Mouse (Mus musculus): ENCODE results near the gene Ctnnal1.
"Not testable (repeated sequence)": the region's sequence is repeated elsewhere in the genome, so short reads cannot be mapped to it uniquely, and the experiment has no call there.

Ctnnal1 gene

GRCm38 (mm10) chr4:56865003-56865511, at the start of gene Ctnnal1:
Ctnnal1 (minus strand) TSS chr4:56865188.
- peak; percentile 94 for DNase-seq (ENCODE audit: low spot score in 2 of 2)

GRCm38 (mm10) chr4:56914761-56915160, 49.8 kb upstream of the Ctnnal1 start:
- no peak for DNase-seq (ENCODE audit: low spot score in 2 of 2)

GRCm38 (mm10) chr4:56914338-56914737, 49.4 kb upstream of the Ctnnal1 start:
- DNase-seq (ENCODE audit: low spot score in 2 of 2), result no peak

GRCm38 (mm10) chr4:56912382-56913001, 47.5 kb upstream of the Ctnnal1 start:
- no peak for DNase-seq (ENCODE audit: low spot score in 2 of 2)

GRCm38 (mm10) chr4:56909568-56909967, 44.6 kb upstream of the Ctnnal1 start:
- no peak for DNase-seq (ENCODE audit: low spot score in 2 of 2)

DNA sequence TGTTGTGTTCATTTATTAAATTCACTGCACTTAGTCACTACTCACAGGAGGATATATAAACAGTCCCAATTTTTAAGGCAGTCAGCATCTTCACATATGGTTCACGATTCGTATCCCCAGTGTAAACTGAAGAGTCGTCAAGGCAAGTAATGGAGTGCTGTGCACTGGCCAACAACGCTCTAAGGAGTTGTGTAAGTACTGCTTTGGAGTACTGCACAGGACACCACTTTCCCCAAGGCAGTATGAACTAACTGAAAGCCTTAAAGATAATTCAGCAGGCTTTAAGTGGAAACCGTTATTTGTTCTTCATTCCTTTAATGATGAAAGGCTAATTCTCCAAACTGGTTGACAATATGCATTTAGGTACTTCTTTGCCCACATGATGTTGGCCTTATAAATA, 42.7 kb upstream of the Ctnnal1 start:
- no peak for DNase-seq (ENCODE audit: low spot score in 2 of 2)

- no peak for DNase-seq (ENCODE audit: low spot score in 2 of 2)
Measured at GRCm38 (mm10) chr4:56906926-56907325, 41.9 kb upstream of the Ctnnal1 start.

DNA sequence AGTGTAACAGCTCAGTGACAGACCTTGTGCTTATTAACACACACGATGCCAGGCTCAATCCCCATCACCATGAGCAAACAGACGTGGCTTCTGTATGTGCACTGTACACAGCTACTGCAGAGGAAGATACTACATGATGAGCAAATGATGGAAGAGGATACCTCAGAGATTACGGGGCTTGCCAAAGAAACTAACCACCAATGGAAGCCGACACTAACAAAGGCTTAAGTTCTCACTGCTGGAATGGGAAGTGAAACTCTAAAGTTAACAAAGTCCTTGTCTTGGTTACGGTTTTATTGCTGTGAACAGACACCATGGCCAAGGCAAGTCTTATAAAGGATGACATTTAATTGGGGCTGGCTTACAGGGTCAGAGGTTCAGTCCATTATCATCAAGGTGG, 40.5 kb upstream of the Ctnnal1 start:
- no peak for DNase-seq (ENCODE audit: low spot score in 2 of 2)

- DNase-seq (ENCODE audit: low spot score in 2 of 2), result no peak
Measured at GRCm38 (mm10) chr4:56901671-56902070, 36.7 kb upstream of the Ctnnal1 start.

DNA sequence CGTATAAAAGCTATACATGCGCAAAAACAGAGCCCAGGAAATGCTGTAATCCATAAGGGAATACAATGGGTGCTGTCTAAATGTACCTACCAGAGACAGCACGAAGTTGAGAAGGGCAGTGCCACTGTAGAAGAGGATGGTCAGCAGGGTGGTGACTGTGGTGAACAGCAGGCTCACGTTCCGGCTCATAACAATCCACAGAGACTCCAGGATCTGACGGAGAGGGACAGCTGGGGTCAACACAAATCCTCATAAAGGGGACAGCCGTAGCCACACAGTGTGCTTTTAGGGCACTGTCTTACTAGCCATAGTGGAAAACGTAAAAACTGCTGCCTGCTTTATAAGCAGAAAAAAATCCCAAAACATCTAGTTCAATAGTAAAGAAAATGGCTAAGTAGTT, 34.2 kb upstream of the Ctnnal1 start:
- DNase-seq (ENCODE audit: low spot score in 2 of 2), result no peak

GRCm38 (mm10) chr4:56897511-56897910, 32.5 kb upstream of the Ctnnal1 start:
- DNase-seq (ENCODE audit: low spot score in 2 of 2), result no peak

DNA sequence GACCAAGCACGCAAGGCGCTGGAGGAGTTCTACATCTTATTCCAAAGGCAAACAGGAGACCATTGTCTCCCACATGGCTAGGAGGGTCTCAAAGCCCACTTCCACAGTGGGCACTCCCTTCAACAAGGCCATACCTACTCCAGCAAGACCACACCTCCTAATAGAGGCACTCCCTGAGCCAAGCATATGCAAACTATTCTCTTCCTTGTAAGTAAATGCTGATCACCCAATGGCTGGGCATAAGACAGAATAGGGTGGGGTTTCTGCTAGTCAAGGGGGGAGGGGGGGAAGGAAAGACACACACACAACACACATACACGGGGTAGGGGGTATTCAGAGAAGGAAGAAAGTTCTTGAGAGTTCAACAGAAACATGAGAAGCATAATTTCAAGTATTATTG, 29.2 kb upstream of the Ctnnal1 start:
- DNase-seq (ENCODE audit: low spot score in 2 of 2), result no peak

- DNase-seq (ENCODE audit: low spot score in 2 of 2), result no peak
Measured at GRCm38 (mm10) chr4:56892501-56893115, 27.6 kb upstream of the Ctnnal1 start.

GRCm38 (mm10) chr4:56888483-56888882, 23.5 kb upstream of the Ctnnal1 start:
- DNase-seq (ENCODE audit: low spot score in 2 of 2), result no peak

- no peak for DNase-seq (ENCODE audit: low spot score in 2 of 2)
Measured at GRCm38 (mm10) chr4:56886286-56886979, 21.4 kb upstream of the Ctnnal1 start.

DNA sequence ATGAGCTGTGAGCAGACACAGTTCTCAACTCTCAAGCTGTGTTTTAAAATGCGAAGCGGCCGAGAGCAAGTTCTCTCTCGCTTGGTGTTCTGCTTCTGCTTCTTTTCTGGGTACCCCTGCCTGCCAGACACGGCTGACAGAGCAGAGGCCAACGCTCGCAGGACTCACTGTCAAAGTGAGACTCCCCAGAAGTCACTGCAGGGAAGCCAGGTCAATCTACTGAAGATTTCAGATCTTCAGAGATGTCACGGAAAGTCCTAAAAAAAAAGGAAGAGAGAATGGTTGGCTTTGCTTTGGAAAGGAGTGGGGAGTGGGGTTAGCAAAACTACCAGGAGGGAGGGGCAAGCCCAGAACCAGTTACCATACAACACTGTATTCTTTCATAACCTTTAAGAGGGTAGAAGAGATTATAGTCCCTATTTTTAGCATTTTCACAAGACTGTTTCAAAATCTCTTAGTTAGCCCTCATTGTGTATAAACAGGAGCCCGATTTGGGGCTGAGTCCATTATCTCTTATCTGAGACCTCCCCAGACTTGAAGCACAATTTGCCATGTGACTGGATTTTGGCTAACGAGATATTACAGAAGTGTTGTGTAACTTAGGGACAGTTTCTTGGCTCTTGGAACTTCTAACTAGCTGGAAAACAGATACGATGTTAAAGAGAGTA, 15.2 kb upstream of the Ctnnal1 start:
- no peak for DNase-seq (ENCODE audit: low spot score in 2 of 2)

DNA sequence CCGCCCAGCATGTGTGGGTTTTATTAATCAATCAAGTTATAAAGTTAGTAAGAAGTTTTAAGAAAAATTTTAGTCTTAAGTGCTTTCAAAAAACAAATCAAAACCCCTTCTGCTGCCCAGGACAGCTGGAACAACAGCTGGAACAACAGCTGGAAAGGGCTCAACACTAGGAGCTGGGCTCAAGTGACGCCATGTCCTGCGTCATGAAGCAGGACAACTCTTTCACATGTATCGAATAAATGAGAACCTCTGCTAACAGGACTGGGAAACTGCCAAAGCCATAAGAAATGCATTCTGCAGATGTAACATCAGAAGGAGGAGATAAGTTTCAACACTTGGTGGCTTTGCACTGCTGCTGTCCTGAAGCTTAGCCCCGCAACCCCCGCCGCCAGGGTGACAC, 14.0 kb upstream of the Ctnnal1 start:
- DNase-seq (ENCODE audit: low spot score in 2 of 2), result no peak

GRCm38 (mm10) chr4:56870541-56870940, 5.6 kb upstream of the Ctnnal1 start:
- not testable (repeated sequence) for DNase-seq (ENCODE audit: low spot score in 2 of 2)

DNA sequence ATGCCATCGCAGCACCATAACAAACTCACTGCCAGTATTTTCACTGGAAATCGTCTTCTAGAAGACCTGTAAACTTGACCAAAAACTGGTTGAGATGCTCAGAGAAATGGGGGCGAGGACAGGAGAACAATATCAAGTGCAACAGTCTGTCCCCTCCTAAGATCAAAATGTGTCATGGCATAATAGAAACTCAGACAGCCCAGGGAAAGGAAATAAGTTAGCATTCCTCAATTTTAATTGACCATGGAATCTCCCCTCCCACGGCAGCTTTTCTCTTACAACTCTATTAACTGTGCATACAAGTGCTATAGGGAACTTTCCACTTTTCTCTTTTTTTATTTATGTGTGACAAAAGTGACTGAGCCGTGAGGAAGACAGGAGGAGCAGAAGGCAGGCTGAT, 2.8 kb upstream of the Ctnnal1 start:
- no peak for DNase-seq (ENCODE audit: low spot score in 2 of 2)

GRCm38 (mm10) chr4:56865971-56866370, 983 bp upstream of the Ctnnal1 start:
- DNase-seq (ENCODE audit: low spot score in 2 of 2), result no peak

- DNase-seq (ENCODE audit: low spot score in 2 of 2), result no peak
Measured at GRCm38 (mm10) chr4:56864417-56865001, 479 bp downstream of the Ctnnal1 start.

GRCm38 (mm10) chr4:56864016-56864415, 972 bp downstream of the Ctnnal1 start:
- DNase-seq (ENCODE audit: low spot score in 2 of 2), result no peak

Measured in urinary bladder, postnatal 36 days (tissue).